25 mouse cellular contexts compared by ENCODE assay signal in the genomic region with DNA sequence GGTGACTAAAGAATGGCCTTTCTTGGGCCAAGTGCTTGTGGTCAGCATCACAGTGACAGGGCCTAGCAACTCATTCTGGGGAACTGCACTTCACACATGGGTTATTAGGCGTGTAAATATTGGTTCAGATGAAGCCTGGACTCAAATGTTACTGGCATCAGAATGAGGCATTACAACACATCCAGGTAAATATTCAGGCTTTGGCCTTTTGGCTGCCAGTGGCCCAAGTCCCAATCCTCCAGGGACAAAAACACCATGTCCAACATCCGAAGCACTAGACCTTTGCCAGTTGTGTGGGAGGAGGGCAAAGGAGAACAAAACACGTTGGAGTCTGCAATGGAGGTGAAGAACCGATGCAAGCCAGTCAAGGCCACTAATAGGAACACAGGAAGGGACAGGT.
"Had no signal": no experiment of that assay in that cellular context is flagged by ENCODE, and none has a peak within 500 bp of the region (broad histone marks: within the 10 kb centered on the region; RNA-seq: fewer than 3 reads in every experiment).

No protein-coding gene starts in this region.

- H3K9ac ChIP-seq: heart, embryonic 12.5 days; hindbrain, embryonic 12.5 days; hindbrain, embryonic 14.5 days; intestine, embryonic 15.5 days; limb, embryonic 12.5 days; liver, embryonic 14.5 days had no signal

- H3K27me3 ChIP-seq: heart, embryonic 12.5 days; hindbrain, embryonic 12.5 days; intestine, embryonic 15.5 days; limb, embryonic 12.5 days had no signal

- H3K36me3 ChIP-seq: heart, embryonic 10.5 days; heart, embryonic 12.5 days; hindbrain, embryonic 10.5 days; hindbrain, embryonic 12.5 days; intestine, embryonic 15.5 days; limb, embryonic 10.5 days; limb, embryonic 12.5 days had no signal

- H3K4me2 ChIP-seq: heart, embryonic 12.5 days; hindbrain, embryonic 12.5 days; hindbrain, embryonic 14.5 days; intestine, embryonic 15.5 days; limb, embryonic 12.5 days had no signal

- H3K9me3 ChIP-seq: heart, embryonic 10.5 days; heart, embryonic 12.5 days; hindbrain, embryonic 10.5 days; hindbrain, embryonic 12.5 days; intestine, embryonic 15.5 days; limb, embryonic 10.5 days; limb, embryonic 12.5 days had no signal

- H3K27ac ChIP-seq: heart, embryonic 10.5 days; hindbrain, embryonic 10.5 days; hindbrain, embryonic 12.5 days; hindbrain, embryonic 14.5 days; intestine, embryonic 15.5 days; layer of hippocampus, adult 2 months; left cerebral cortex, adult 2 months; limb, embryonic 10.5 days; limb, embryonic 12.5 days; liver, embryonic 14.5 days had no signal

- DNase-seq: gastrocnemius, postnatal 14 days; gastrocnemius, postnatal 36 days; heart, adult 18-20 months; heart, postnatal 10 days; heart, postnatal 4 days; kidney, adult 18-20 months; kidney, adult 8-10 months; kidney, postnatal 10 days; kidney, postnatal 25 days; kidney, postnatal 4 days; liver had no signal

- ATAC-seq: hindbrain, embryonic 16.5 days; inflammation-experienced regulatory T-cells, adult 6 months; intestine, embryonic 15.5 days; intestine, postnatal 0 days had no signal

- H3K4me3 ChIP-seq: heart, embryonic 10.5 days; heart, embryonic 12.5 days; hindbrain, embryonic 10.5 days; hindbrain, embryonic 12.5 days; intestine, embryonic 15.5 days; layer of hippocampus, adult 2 months; left cerebral cortex, adult 2 months; limb, embryonic 10.5 days; limb, embryonic 12.5 days had no signal
